Mouse (Mus musculus) ES-E14 (cell line): ENCODE measurements around the gene Cotl1. TPM values are rescaled to one million over a fixed set of nuclear protein-coding genes. Genes with fewer than 3 reads are reported as not detected.

ENCODE experiments used
- DNase-seq: peaks from one replicate; pipeline ENCODE4 v3.0.0-alpha.2; 2013; ENCODE audit warnings: low read depth, low spot score
- H3K27ac ChIP-seq: 2 replicates; pipeline ENCODE4 v1.5.1; 2012; ENCODE audit warnings: low read depth, mild to moderate bottlenecking, low read length, moderate library complexity, mixed read lengths; ENCODE audit not compliant: poor library complexity, insufficient read depth, severe bottlenecking
- H3K36me3 ChIP-seq: 2 replicates; pipeline ENCODE4 v1.6.1; 2012; ENCODE audit warnings: mild to moderate bottlenecking, low read length, moderate library complexity, mixed read lengths; ENCODE audit not compliant: control insufficient read depth, poor library complexity, insufficient read depth, severe bottlenecking
- H3K4me1 ChIP-seq, 2 experiments: fragments of 150-350 bp in 1 of 2; sonication (generic) in 1 of 2; 2 replicates each; pipeline ENCODE4 v1.6.1; 2012; ENCODE audit warnings: low read length in 2 of 2, mild to moderate bottlenecking in 1 of 2, mixed read lengths in 1 of 2; ENCODE audit not compliant: control insufficient read depth in 2 of 2, insufficient read depth in 2 of 2, poor library complexity in 1 of 2
- H3K4me3 ChIP-seq, 2 experiments: fragments of 150-350 bp in 1 of 2; sonication (generic) in 1 of 2; 2 replicates each; pipeline ENCODE4 v1.5.1; 2012; ENCODE audit warnings: low read length in 2 of 2, low read depth in 1 of 2, mild to moderate bottlenecking in 1 of 2, mixed read lengths in 1 of 2; ENCODE audit not compliant: insufficient read depth in 1 of 2, poor library complexity in 1 of 2, severe bottlenecking in 1 of 2
- H3K9ac ChIP-seq: 2 replicates; pipeline ENCODE4 v1.6.1; 2012; ENCODE audit warnings: low read depth, mild to moderate bottlenecking, low read length, mixed read lengths; ENCODE audit not compliant: poor library complexity, insufficient read depth, severe bottlenecking
- H3K9me3 ChIP-seq: fragments of 150-350 bp; sonication (generic); 2 replicates; pipeline ENCODE4 v1.6.1; 2012; ENCODE audit warnings: low read depth, mild to moderate bottlenecking, low read length; ENCODE audit not compliant: control insufficient read depth, insufficient read depth
- CHD2 ChIP-seq: IDR thresholded peaks from 2 replicates; pipeline ENCODE4 v1.6.1; 2014; ENCODE audit warnings: mild to moderate bottlenecking, low read depth, low read length, inconsistent platforms
- HCFC1 ChIP-seq: IDR thresholded peaks from 2 replicates; pipeline ENCODE4 v1.6.1; 2012; ENCODE audit warnings: low read length, inconsistent platforms, borderline replicate concordance; ENCODE audit not compliant: insufficient read depth
- MAFK ChIP-seq: IDR thresholded peaks from 2 replicates; pipeline ENCODE4 v1.6.1; 2014; ENCODE audit warnings: mild to moderate bottlenecking, low read depth, low read length, inconsistent platforms; ENCODE audit not compliant: insufficient read depth
- ZC3H11A ChIP-seq: IDR thresholded peaks from 2 replicates; pipeline ENCODE4 v1.6.1; 2012; ENCODE audit warnings: low read depth, mild to moderate bottlenecking, inconsistent platforms, low read length, borderline replicate concordance
- ZNF384 ChIP-seq: IDR thresholded peaks from 2 replicates; pipeline ENCODE4 v1.6.1; 2012; ENCODE audit warnings: low read depth, low read length, inconsistent platforms
- in situ Hi-C, 2 experiments: fragments of 600-800 bp; cut with MboI; formaldehyde crosslinking; loops; one replicate each; pipeline ENCODE4 v1.15.1; 2025; ENCODE audit warnings: low sequenced_read_pairs in 2 of 2, inconsistent platforms in 1 of 2; ENCODE audit not compliant: unreplicated experiment in 2 of 2
- total RNA-seq: library from RNA; depleted of rRNA; stranded (reverse); fragments of 300-350 nt; gene quantifications from 2 replicates; pipeline ENCODE4 v1.2.3, GENCODE M21; 2012; rRNA removed

Cotl1 gene
- total RNA-seq, 1 experiment: 73.3 TPM

GRCm38 (mm10) chr8:119762226-119763220 lies 77.8 kb downstream of the Cotl1 start:
- TF ChIP-seq MAFK: no peak
- TF ChIP-seq ZC3H11A: no peak
- TF ChIP-seq HCFC1: no peak
- TF ChIP-seq ZNF384: no peak
- TF ChIP-seq CHD2: no peak
- DNase-seq: no peak
- H3K9ac ChIP-seq: no peak overlapping the region
- H3K9me3 ChIP-seq: no peaks in the 10 kb centered on the region
- in situ Hi-C loops: no loop called here
- peaks cover 0 to 10% of the 10 kb centered on the region in 2 experiments; a peak in 1 of 4 replicates for H3K4me1 ChIP-seq
- no peak overlapping the region for H3K4me3 ChIP-seq
- peaks cover 9% of the 10 kb centered on the region; the same call in 1 of the 2 replicates for H3K36me3 ChIP-seq
- no peak overlapping the region for H3K27ac ChIP-seq

DNA sequence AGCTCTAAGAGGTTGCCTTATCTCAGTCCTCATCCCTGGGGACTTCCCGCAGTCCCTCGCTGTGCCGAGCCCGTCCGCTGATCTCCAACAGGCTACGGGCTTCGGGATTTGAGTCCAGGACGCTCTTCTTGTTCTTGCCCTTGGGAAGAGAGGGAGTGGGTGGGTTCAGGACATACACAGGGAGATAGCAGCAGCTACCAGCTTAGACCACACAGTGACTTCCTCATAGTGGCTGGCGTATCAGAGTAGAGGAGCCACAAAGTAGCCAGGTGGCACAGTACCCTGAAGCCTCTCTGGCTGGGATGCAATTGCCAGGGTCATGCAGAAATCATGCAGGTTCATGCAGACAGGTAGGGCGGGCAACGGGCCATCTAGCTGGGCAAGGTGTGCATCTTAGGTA lies 78.7 kb downstream of the Cotl1 start:
- TF ChIP-seq CHD2 (no peak), HCFC1 (no peak), MAFK (no peak), ZNF384 (no peak), ZC3H11A (no peak)
- H3K9me3 ChIP-seq: no peaks in the 10 kb centered on the region
- DNase-seq: no peak
- H3K4me3 ChIP-seq: no peak overlapping the region
- in situ Hi-C loops: no loop called here
- no peak overlapping the region for H3K9ac ChIP-seq
- no peak overlapping the region for H3K27ac ChIP-seq
- peaks cover 7% of the 10 kb centered on the region; the same call in 1 of the 2 replicates for H3K36me3 ChIP-seq
- H3K4me1 ChIP-seq: peaks cover 0 to 10% of the 10 kb centered on the region in 2 experiments; a peak in 1 of 4 replicates

Other genes with a start within 250 kb of the Cotl1 start
- gene Taf1c, start 235.3 kb downstream of the Cotl1 start, total RNA-seq: 24.8 and 28.3 TPM in 2 replicates
- gene Adad2, start 227.8 kb downstream of the Cotl1 start, total RNA-seq: 6.8 and 8.0 TPM in 2 replicates
- 0.67 and 0.74 TPM in 2 replicates for gene Kcng4, start 204.9 kb downstream of the Cotl1 start, total RNA-seq
- gene Wfdc1, start 174.2 kb downstream of the Cotl1 start, total RNA-seq: 0.13 TPM in 1 of 2 replicates, not detected in the other
- 0.80 and 0.90 TPM in 2 replicates for gene Atp2c2, start 140.5 kb downstream of the Cotl1 start, total RNA-seq
- 7.0 and 9.2 TPM in 2 replicates for gene Tldc1, start 62.1 kb downstream of the Cotl1 start, total RNA-seq
- 3.2 and 3.6 TPM in 2 replicates for gene Klhl36, start 21.7 kb upstream of the Cotl1 start, total RNA-seq
- gene Usp10, start 69.8 kb upstream of the Cotl1 start, total RNA-seq: 201 and 211 TPM in 2 replicates
- 27.0 and 34.8 TPM in 2 replicates for gene Gm20388, start 70.3 kb upstream of the Cotl1 start, total RNA-seq
- 4.4 and 12.1 TPM in 2 replicates for gene Crispld2, start 151.9 kb upstream of the Cotl1 start, total RNA-seq